Mouse (Mus musculus): Measurements from ENCODE around the gene Rsu1.
A peak's percentile ranks its signal among the peaks of the same experiment; 100 is the strongest.

Rsu1 gene

GRCm38 (mm10) chr2:13271165-13271957, at the start of gene Rsu1:
TSS of gene Rsu1 (minus strand) at chr2:13271415.
- DNase-seq (ENCODE audit: low read depth, low spot score), result peak; percentile 99

GRCm38 (mm10) chr2:13303376-13303775, 32.2 kb upstream of the Rsu1 start:
- DNase-seq (ENCODE audit: low read depth, low spot score), result no peak

- peak; percentile 45 for DNase-seq (ENCODE audit: low read depth, low spot score)
These were observed 27.8 kb upstream of the Rsu1 start for GRCm38 (mm10) chr2:13299031-13299430.

GRCm38 (mm10) chr2:13297733-13298132, 26.5 kb upstream of the Rsu1 start:
- DNase-seq (ENCODE audit: low read depth, low spot score), result no peak

- peak; percentile 66 for DNase-seq (ENCODE audit: low read depth, low spot score)
These were observed 19.4 kb upstream of the Rsu1 start for GRCm38 (mm10) chr2:13290661-13291060.

GRCm38 (mm10) chr2:13290070-13290469, 18.9 kb upstream of the Rsu1 start:
- no peak for DNase-seq (ENCODE audit: low read depth, low spot score)

GRCm38 (mm10) chr2:13278114-13278862, 7.1 kb upstream of the Rsu1 start:
- peak; percentile 45 for DNase-seq (ENCODE audit: low read depth, low spot score)

- DNase-seq (ENCODE audit: low read depth, low spot score), result peak; percentile 36
These were observed 4.7 kb upstream of the Rsu1 start for GRCm38 (mm10) chr2:13275874-13276273.

GRCm38 (mm10) chr2:13270736-13271135, 479 bp downstream of the Rsu1 start:
- DNase-seq (ENCODE audit: low read depth, low spot score), result peak; percentile 9

- no peak for DNase-seq (ENCODE audit: low read depth, low spot score)
These were observed 2.4 kb downstream of the Rsu1 start for GRCm38 (mm10) chr2:13268681-13269293.

GRCm38 (mm10) chr2:13264875-13265274, 6.3 kb downstream of the Rsu1 start:
- DNase-seq (ENCODE audit: low read depth, low spot score), result peak; percentile 63

- DNase-seq (ENCODE audit: low read depth, low spot score), result no peak
These were observed 8.1 kb downstream of the Rsu1 start for GRCm38 (mm10) chr2:13263150-13263549.

- no peak for DNase-seq (ENCODE audit: low read depth, low spot score)
These were observed 12.6 kb downstream of the Rsu1 start for GRCm38 (mm10) chr2:13258606-13259005.

- DNase-seq (ENCODE audit: low read depth, low spot score), result no peak
These were observed 30.5 kb downstream of the Rsu1 start for GRCm38 (mm10) chr2:13240711-13241110.

- DNase-seq (ENCODE audit: low read depth, low spot score), result peak; percentile 77
These were observed 33.9 kb downstream of the Rsu1 start for GRCm38 (mm10) chr2:13237140-13237901.

GRCm38 (mm10) chr2:13235696-13236095, 35.5 kb downstream of the Rsu1 start:
- DNase-seq (ENCODE audit: low read depth, low spot score), result no peak

GRCm38 (mm10) chr2:13234796-13235195, 36.4 kb downstream of the Rsu1 start:
- no peak for DNase-seq (ENCODE audit: low read depth, low spot score)

GRCm38 (mm10) chr2:13233902-13234301, 37.3 kb downstream of the Rsu1 start:
- peak; percentile 63 for DNase-seq (ENCODE audit: low read depth, low spot score)

- DNase-seq (ENCODE audit: low read depth, low spot score), result no peak
These were observed 37.9 kb downstream of the Rsu1 start for GRCm38 (mm10) chr2:13233254-13233835.

- no peak for DNase-seq (ENCODE audit: low read depth, low spot score)
These were observed 38.9 kb downstream of the Rsu1 start for GRCm38 (mm10) chr2:13232305-13232704.

- no peak for DNase-seq (ENCODE audit: low read depth, low spot score)
These were observed 41.5 kb downstream of the Rsu1 start for GRCm38 (mm10) chr2:13229686-13230085.

Measured in mesoderm, embryonic 11.5 days (tissue).